Mouse (Mus musculus) right cerebral cortex, adult 18-20 months (tissue): Measurements from ENCODE around the gene Gm45021.
A peak's percentile ranks its signal among the peaks of the same experiment; 100 is the strongest.
"Not testable (repeated sequence)": the region's sequence is repeated elsewhere in the genome, so short reads cannot be mapped to it uniquely, and the experiment has no call there.

Source experiments
- DNase-seq: peaks from one replicate; pipeline ENCODE4 v3.0.0; 2022; ENCODE audit warnings: mixed read lengths

Gene Gm45021

GRCm38 (mm10) chr6:48622186-48622843 lies 32.9 kb downstream of the Gm45021 start:
- not testable (repeated sequence) for DNase-seq

DNA sequence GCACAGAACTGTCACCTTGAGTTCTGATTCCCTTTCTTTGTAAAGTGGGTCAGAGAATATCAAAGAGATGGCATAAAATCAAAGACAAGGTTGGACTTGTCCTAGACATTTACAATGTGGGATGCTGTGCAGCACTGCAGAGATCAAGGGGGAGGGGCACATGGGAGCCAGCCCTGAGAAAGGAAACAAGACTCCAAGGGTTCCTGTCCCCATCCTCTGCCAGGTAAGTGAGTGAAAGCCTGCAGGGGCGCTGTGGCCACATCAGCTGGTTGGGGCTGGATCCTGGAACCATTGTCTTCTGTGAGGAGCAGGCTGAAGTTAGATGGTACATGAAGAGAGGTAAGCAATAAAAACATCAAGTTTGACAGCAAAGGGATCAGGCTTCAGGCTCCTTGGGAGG lies 34.0 kb downstream of the Gm45021 start:
- no peak for DNase-seq

- no peak for DNase-seq
Measured at GRCm38 (mm10) chr6:48626464-48626863, 37.1 kb downstream of the Gm45021 start, which contains the start of gene AI854703. AI854703 (plus strand) TSS chr6:48626764.

DNA sequence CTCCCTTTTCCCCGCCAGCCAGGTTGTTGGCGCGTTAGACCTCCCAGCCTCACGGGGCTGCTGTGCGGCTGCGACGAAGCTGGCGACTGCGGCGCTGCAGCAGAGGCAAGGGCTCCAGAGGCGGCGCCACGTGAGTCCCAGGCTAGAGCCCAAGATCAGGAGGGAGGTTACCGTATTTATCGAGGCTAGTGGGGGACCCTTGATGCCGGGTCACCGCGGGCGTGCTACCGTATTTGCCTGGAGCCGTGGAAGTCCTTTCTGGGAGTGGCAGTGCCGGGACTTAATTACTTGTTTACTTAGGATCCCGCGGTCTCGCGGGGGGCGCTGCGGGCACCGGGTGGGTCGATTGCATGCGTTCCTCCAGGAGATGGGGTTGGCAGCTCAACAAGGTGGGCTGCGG lies 37.6 kb downstream of the Gm45021 start:
- peak; percentile 75 for DNase-seq

DNA sequence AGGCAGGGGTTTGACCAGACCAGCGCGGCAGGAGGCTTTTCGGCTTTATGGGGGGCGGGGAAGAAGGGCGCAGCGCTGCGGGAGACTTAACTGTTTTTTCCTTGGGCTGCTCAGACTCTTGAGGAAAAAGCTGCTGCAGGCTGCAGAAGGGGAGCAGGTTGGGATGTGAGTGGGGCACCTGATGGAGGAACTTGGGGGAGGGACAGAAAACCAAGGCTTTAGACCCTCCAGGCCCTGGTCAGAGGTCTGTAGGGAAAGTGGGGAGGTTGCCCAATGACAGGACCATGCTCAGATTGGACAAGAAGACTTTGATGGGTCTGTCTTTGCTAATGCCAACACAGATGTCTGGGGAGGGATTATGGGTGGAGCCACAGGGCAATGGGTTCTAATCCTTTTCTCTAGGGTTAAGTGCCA lies 38.1 kb downstream of the Gm45021 start:
- DNase-seq: no peak

GRCm38 (mm10) chr6:48628377-48628776 lies 39.0 kb downstream of the Gm45021 start:
- no peak for DNase-seq

DNA sequence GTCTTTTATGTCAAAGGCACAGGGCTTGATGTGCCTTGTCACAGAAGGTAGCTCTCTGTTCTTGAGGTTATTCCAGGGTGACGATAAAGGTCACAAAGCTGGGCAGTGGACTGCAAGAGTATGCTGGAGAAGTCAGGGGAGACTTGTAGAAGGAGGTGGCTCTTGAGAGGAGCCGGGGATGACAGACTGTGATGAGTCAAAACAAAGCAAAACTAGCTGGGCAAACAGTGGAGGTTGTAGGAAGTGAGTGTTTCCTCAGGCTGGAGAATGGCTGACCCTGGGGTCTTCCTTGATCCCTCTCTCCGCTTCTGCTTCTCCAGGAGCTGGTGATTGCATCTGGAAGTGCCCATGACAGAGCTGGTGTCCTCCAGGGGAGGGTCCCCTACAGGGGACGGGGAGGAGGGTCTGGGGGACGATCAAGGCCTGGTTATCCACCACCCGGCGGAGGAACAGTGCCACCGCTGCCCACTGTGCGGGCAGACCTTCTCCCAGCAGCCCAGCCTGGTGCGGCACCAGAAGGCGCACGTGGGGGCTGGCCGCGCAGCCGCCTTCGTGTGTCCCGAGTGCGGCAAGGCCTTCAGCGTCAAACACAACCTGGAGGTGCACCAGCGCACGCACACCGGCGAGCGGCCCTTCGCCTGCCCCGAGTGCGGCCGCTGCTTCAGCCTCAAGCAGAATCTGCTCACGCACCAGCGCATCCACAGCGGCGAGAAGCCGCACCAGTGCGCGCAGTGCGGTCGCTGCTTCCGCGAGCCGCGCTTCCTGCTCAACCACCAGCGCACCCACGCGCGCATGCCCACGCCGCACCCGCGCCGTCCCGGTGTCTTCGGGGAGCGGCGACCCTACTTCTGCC lies 39.6 kb downstream of the Gm45021 start:
- DNase-seq: peak; percentile 74

- no peak for DNase-seq
Measured at GRCm38 (mm10) chr6:48629661-48630034, 40.2 kb downstream of the Gm45021 start.

DNA sequence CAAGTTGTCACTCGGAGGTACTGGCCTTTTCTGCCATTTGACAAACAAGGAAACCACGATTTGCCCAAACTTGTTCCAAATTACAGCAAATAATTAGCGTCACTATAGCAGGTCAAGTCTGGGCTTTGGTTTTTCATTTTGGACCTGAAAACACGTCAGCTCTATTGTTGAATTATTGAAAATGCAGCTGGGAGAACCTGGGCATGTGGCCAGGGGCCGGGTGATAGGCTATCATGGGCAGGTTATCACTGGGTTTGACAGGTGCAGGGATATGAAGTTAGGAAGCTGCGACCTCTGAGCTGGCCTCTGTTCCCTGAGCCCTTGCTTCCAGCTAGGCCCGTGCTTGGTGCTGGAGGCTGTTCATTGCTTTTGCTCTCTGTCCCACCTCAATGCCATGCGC lies 41.4 kb downstream of the Gm45021 start:
- no peak for DNase-seq

DNA sequence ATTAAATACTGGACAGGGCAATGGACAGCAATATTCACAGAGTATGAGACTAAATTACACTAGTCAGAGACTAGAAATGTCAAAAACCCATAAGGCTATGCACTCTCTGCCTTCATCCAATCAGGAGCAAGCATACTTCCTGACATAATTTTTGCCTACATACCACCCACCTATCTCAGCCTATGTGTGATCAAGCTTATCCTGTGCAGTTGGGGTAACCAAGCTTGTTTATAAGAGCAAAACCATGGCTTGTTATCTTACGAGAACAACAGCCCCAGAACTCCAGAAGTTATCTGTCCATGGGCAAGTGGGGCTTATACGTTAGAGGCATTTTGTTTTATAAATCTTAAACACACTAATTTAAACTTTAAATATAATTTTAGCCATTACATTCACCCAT lies 45.7 kb downstream of the Gm45021 start:
- DNase-seq: no peak

DNA sequence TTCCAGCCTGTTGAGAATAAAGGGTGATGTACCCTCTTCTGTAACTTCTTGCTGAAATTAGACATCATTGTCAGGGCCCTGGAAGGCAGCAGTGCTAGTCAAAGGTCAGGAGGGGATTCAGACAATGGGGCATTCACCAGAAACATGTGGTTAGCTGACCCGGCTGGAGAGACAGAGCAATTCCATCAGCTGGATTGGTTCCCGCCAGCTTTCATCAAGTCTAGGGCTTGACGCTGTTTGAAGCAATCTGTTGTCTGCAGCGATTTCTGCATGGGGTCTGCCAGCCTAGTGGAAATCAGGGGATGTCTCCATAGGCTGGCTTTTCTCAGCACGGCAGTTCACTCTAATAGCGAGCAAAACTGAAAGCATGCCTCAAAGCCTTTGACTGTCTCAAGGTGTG lies 47.1 kb downstream of the Gm45021 start:
- no peak for DNase-seq

DNA sequence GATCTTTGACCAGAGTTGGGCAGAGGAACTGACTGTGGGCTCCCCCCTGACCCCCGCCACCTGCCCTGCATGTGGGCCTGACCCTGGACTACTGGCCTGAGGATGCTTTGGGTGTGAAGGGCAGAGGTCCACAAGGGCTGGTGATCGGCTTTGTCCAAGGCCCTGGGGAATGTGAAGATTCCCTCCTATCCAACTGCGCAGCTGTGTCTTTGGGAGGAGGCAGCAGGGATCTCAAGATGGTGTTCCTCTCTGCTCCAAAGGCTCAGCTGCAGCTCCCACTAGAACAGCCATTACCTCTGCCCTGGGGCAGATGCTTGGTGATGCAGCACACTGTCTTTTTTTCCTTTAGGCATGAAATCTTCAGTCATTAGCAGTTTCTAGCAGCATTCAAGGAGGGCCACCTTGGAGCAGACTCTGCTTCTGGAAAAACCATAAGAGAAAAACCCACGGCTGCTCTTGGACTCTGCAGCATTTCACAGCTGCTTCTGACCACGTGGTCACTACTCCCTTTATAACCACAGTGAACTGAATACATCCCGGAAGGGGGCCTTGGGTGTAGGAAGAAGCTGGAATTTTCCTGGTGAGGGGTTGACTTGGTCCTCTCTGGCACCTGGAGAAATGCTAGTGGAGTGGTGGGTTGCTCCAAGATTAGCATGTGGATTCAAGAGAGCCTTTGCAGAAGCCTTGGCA lies 48.5 kb downstream of the Gm45021 start:
- DNase-seq: no peak

DNA sequence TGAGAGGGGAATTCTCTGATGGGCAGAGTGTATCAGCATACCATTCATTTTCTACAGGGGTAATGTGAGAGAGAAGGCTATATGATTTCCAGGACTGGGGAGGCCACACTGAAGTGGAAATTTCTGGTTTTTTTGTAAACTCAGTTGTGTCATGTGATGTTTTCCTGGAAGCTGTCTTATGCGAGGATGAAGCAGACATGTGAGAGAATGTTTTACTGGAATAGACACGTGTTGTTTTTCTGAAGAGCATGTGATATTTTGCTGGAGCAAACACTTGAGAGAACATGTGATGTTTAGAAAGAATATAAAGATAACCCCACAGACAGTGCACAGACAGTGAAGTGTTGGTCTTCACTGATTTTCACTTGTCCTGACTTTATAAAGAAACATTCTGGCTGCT lies 49.1 kb downstream of the Gm45021 start:
- no peak for DNase-seq

- no peak for DNase-seq
Measured at GRCm38 (mm10) chr6:48641391-48641790, 52.0 kb downstream of the Gm45021 start.

GRCm38 (mm10) chr6:48642764-48643292 lies 53.4 kb downstream of the Gm45021 start:
- peak; percentile 41 for DNase-seq

DNA sequence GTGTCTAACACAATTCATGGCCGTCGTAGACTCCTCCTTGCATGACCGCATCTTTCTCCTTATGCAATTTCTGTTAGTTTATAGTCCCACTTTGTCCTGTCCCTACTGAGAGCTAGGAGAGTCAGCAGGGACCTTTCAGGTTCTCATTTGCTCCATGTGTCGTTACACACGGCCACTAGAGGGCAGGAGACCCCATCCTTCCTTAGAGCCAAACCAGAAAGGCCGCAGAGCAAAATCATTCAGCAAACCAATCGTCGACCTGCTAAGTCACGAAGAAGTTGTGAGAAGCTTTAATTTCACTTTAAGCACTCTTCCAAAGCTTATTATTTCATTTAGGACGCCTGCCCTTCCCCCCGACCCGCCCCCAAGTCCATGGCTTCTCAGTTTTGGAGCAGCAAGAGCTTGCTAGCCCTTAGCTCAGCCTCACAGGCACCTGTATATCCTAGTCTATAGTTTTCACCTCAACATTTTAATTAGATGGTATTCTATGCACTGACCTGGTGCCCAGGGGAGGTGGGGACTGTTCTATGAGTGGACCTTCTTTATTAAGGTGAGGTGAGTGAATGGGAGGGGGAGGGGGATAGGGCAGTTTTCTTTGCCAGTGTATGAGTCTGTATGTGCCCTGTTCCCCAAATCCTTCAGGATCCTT lies 56.4 kb downstream of the Gm45021 start:
- peak; percentile 64 for DNase-seq

DNA sequence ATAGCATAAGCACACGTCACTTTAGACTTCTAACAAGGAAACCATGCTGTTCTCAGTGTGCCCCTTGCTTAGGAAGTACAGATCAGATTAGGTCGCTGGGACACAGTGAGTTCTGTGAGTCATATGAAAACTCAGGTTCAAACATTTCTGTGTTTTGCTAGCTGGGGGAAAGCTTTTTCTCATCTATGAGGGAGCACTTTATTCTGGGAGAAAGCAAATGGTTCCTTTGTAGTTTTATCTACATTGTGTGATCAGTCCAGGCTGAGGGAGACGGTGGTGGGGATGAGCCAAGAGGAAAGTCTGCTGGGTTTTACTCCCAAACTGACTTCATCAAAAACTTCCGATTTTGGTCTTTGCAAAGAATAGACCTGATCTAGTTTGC lies 56.9 kb downstream of the Gm45021 start:
- DNase-seq: no peak

DNA sequence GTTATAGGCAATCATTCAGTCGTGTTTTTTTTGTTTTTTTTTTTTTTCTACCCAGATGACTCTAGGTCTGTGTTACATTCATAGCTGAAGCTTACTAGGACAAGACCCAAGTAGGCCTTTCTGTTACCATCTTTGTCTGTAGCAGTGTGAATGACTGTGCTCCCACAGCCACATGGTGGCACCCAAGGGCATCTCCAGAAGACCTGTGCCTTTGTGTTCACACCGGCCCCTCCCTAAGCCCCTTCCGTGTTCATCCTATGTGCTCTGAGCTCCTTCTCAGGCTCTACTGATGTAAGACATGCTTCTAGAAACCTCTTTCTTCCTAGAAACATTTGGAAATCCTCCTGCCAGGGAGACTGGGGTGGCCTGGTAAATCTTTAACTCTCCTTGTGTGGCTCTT lies 57.6 kb downstream of the Gm45021 start, which contains the start of gene Gimap8:
TSS of gene Gimap8 (plus strand) at position 240 of the 400 bp plus-strand sequence.
- no peak for DNase-seq

DNA sequence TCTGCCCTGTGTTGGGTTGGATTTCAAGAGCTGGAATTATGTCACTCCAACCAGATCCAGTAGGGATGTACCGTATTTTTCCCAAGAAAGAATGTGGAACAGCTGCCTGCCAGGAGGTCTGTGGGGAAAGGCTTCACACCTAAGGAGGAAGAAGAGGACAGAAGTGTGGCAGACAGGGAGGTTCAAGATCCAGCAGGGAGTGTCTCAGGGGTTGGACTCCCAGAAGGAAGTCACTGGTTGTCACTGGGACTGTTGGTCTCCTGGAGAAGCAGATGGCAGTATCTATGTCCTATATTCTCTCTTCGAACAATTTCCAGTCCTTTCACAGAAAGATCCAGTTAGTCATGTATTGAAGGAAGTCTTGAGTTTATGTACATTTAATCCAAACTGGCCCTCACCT lies 58.2 kb downstream of the Gm45021 start:
- DNase-seq: no peak

GRCm38 (mm10) chr6:48648779-48649178 lies 59.4 kb downstream of the Gm45021 start:
- DNase-seq: no peak

DNA sequence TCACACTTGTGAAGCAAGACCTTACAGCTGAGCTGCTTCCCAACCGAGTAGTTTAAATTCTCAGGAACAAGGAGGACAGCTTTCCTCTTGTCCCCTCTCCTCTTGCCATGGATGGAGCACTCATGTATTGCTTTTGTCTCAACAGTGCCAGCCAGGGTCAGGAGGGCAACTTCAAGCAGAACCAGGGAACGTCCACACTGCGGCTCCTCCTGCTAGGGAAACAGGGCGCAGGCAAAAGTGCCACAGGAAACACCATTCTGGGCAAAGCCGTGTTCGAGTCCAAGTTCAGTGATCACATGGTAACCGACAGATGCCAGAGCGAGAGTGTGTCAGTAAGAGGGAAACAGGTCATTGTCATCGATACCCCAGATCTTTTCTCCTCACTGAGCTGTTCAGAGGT lies 60.6 kb downstream of the Gm45021 start:
- no peak for DNase-seq

DNA sequence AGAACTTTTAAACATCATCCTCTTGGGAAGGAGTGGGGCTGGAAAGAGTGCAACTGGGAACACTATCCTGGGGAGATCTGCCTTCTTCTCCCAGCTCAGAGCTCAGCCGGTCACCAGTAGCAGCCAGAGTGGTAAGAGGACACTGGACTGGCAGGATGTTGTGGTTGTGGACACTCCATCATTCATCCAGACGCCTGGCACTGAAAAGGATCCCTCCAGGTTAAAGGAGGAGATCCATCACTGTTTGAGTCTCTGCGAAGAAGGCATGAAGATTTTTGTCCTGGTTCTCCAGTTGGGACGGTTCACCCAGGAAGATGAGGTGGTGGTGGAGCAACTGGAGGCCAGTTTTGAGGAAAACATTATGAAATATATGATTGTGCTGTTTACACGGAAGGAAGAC lies 69.3 kb downstream of the Gm45021 start:
- DNase-seq: no peak
